Mouse (Mus musculus) brain, embryonic 14.5 days (tissue): Measurements from ENCODE around the gene Dgkh.

Experiments
- CTCF ChIP-seq: fragments of 200-500 bp; IDR thresholded peaks from 2 replicates; pipeline ENCODE4 v1.5.1; 2012; ENCODE audit warnings: inconsistent platforms, mild to moderate bottlenecking, moderate library complexity, borderline replicate concordance; ENCODE audit not compliant: insufficient read depth, insufficient read length; ENCODE audit errors: extremely low read depth
- POLR2A ChIP-seq: fragments of 200-500 bp; IDR thresholded peaks from 2 replicates; pipeline ENCODE4 v1.6.1; 2012; ENCODE audit warnings: mild to moderate bottlenecking, inconsistent platforms, borderline replicate concordance; ENCODE audit not compliant: poor library complexity, insufficient read depth, insufficient read length, severe bottlenecking; ENCODE audit errors: extremely low read depth

GRCm38 (mm10) chr14:78536281-78537165, 196.1 kb downstream of the Dgkh start, which contains the start of gene Akap11:
- TF ChIP-seq CTCF: no peak
- peak; percentile 99 for TF ChIP-seq POLR2A
